8 mouse cellular contexts compared by ENCODE assay signal in the genomic region with DNA sequence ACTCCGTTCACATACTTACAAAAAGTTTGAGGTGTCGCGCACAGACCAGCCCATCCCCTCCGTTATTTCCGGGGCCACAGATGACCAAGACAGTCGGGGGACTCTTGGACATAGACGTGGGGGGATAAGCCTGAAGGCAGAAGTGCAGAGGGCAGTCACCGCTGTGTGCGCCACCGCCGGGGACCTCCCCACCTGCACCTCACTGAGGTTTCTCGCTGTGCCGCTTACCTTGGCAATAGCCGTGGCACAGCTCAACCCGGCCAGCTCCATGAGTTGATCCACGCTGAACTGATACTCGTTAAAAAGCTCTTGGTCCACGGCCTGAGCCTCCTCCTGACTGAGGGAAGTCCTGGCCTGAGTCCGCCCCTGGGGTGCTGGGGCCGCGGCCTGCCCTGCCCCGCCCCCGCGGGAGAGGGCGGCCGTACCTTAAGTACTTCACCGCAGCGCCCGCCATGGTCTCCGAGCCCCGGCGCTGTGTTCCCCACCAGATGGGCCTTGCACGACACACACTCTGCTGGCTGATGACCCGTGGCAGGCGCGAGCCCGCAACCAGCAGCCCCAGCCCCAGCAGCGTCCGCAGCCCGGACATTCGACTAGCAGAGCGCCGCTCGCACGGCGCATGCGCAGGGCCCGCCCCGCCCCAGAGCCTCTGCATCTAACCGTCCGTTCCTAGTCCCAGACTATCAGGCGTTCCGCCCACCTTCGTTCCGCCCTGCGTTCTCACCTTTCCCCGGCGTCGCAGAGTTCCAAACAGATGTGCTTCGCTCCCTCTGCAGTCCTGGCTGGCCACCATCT. TPM values are rescaled to one million over a fixed set of nuclear protein-coding genes. Genes with fewer than 3 reads are reported as not detected.
DNase-seq lines count a peak whose midpoint lies in the region; ATAC-seq lines count a peak whose summit lies in the region.

A gene (minus strand): TSS at position 594 of the 795 bp plus-strand sequence.

- H3K4me3 ChIP-seq in hindbrain, embryonic 12.5 days: peak within 1 kb of the TSS; percentile 56

- peak; percentile 97 for DNase-seq in NIH3T3 (ENCODE audit: low read depth)
- DNase-seq in cerebellum, postnatal 10 days: peak; percentile 90 to 94
- peak; percentile 76 for DNase-seq in frontal cortex, postnatal 10 days (ENCODE audit: low spot score in 2 of 2)
- peak; percentile 77 to 83 for DNase-seq in layer of hippocampus, postnatal 14 days (ENCODE audit: low spot score in 2 of 2)
- DNase-seq in lung, postnatal 14 days: peak; percentile 84
- peak; percentile 78 for DNase-seq in retina, adult 2 months (ENCODE audit: low read depth, low spot score)
- DNase-seq in thymus, postnatal 36 days: peak; percentile 82 to 85

- peak within 1 kb of the TSS; percentile 72 for H3K27ac ChIP-seq in hindbrain, embryonic 12.5 days

- H3K4me2 ChIP-seq in hindbrain, embryonic 12.5 days (replicated peaks): peak within 1 kb of the TSS; percentile 83

- H3K4me1 ChIP-seq in hindbrain, embryonic 12.5 days: peaks cover 14% of the 10 kb centered on the region

- ATAC-seq in hindbrain, embryonic 12.5 days (ENCODE audit: low FRiP score): peak; percentile 95

- peaks cover 35% of the 10 kb centered on the region for H3K36me3 ChIP-seq in hindbrain, embryonic 12.5 days

- no peaks in the 10 kb centered on the region for H3K9me3 ChIP-seq in hindbrain, embryonic 12.5 days (replicated peaks)

- WGBS in hindbrain, embryonic 12.5 days: 2% methylated on average over 60 of the region's 60 CpGs

- peak within 1 kb of the TSS; percentile 75 for H3K9ac ChIP-seq in hindbrain, embryonic 12.5 days

- no peaks in the 10 kb centered on the region for H3K27me3 ChIP-seq in hindbrain, embryonic 12.5 days

RNA-seq across cellular contexts. Expression of the gene that starts here (rescaled TPM):
- polyA plus RNA-seq in hindbrain, embryonic 12.5 days (2016; fragmentation: Nextera tagmentation; extraction: Ambion mirVana): 135 and 137 TPM in 2 replicates
- total RNA-seq in layer of hippocampus, postnatal 14 days (2021): 10 to 100 TPM; 70.6 to 71.5 TPM

Comparison
In these comparisons a context has a peak if more than half of its experiments do, and no peak if none do; other contexts are left out.
1. Peak in every context shown above with its lines: DNase-seq, ATAC-seq, H3K4me3 ChIP-seq and H3K27ac ChIP-seq.